Mouse (Mus musculus): ENCODE results near the gene Pot1b.

Gene Pot1b

GRCm38 (mm10) chr17:55711984-55712811 is at the start of gene Pot1b:
Gene Pot1b (minus strand): TSS chr17:55712628.
- peak; percentile 99 for DNase-seq (ENCODE audit: low spot score)

GRCm38 (mm10) chr17:55751170-55751569 is 38.7 kb upstream of the Pot1b start:
- DNase-seq (ENCODE audit: low spot score) = no peak

GRCm38 (mm10) chr17:55749786-55750185 is 37.4 kb upstream of the Pot1b start, which contains the start of gene Adgre4:
Gene Adgre4 (plus strand): TSS chr17:55749984.
- no peak for DNase-seq (ENCODE audit: low spot score)

GRCm38 (mm10) chr17:55736675-55737074 is 24.2 kb upstream of the Pot1b start:
- no peak for DNase-seq (ENCODE audit: low spot score)

- DNase-seq (ENCODE audit: low spot score) = no peak
Observed at GRCm38 (mm10) chr17:55726193-55726592, 13.8 kb upstream of the Pot1b start.

- DNase-seq (ENCODE audit: low spot score) = no peak
Observed at GRCm38 (mm10) chr17:55722250-55722649, 9.8 kb upstream of the Pot1b start.

- DNase-seq (ENCODE audit: low spot score) = no peak
Observed at GRCm38 (mm10) chr17:55721270-55721669, 8.8 kb upstream of the Pot1b start.

- DNase-seq (ENCODE audit: low spot score) = no peak
Observed at GRCm38 (mm10) chr17:55702865-55703264, 9.6 kb downstream of the Pot1b start.

- peak; percentile 75 for DNase-seq (ENCODE audit: low spot score)
Observed at GRCm38 (mm10) chr17:55702161-55702820, 10.1 kb downstream of the Pot1b start.

- DNase-seq (ENCODE audit: low spot score) = no peak
Observed at GRCm38 (mm10) chr17:55699388-55699787, 13.0 kb downstream of the Pot1b start.

GRCm38 (mm10) chr17:55661099-55661498 is 51.3 kb downstream of the Pot1b start:
- no peak for DNase-seq (ENCODE audit: low spot score)

GRCm38 (mm10) chr17:55625092-55625491 is 87.3 kb downstream of the Pot1b start, which contains the start of gene Vmn2r118:
Gene Vmn2r118 (minus strand): TSS chr17:55625192.
- no peak for DNase-seq (ENCODE audit: low spot score)

Data from urinary bladder, postnatal 14 days (tissue).